Mouse (Mus musculus) ES-Bruce4 (cell line): ENCODE data around the gene Prpf8.

Experiments used
- CTCF ChIP-seq: IDR thresholded peaks from one replicate; pipeline ENCODE4 v1.8.1; 2011; ENCODE audit warnings: low read depth, low read length
- EP300 ChIP-seq: IDR thresholded peaks from 2 replicates; pipeline ENCODE4 v1.6.1; 2011; ENCODE audit warnings: low read depth, low read length; ENCODE audit not compliant: insufficient read depth

DNA sequence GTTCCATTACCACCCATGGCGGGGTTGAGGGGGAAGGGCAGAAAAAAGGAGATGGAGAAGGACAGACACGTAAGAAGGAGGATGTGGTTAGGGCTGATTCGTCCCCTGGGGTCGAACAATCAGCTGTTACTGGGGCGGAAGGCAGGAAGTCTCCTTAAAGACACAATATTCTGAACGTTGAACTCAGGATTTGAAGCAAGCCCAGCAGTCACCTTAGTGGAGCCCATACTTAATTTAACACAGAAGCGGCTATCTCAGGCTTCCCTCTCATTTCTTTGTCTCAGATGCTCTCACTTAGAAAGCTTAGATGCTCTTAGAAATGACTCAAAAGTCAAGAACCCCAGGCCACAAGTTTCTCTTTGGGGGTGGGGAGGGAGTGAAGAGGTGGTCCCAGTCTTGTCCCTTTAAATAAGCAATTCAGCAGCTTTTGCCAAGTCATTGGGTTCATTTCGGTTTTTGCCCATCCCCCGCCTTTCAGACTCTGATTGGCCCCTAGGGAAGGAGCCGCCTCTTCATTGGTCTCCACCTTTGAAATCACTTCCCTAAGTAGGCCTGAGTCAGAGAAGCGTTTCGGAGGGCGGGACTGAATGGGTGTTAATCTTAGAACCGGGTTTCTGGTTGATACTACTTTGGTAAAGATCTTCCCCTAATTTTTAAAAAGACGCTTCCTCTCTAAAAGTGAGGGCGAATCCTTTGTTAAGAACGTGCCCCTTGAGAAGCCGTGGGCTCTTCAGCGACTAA lies 26.3 kb upstream of the Prpf8 start:
- no peak for TF ChIP-seq CTCF
- no peak for TF ChIP-seq EP300
